Mouse (Mus musculus) cerebellum, adult 2 months (tissue): ENCODE data around the gene Mzf1. TPM values are rescaled to one million over a fixed set of nuclear protein-coding genes. Genes with fewer than 3 reads are reported as not detected.

Experiments used
- DNase-seq, 2 experiments: peaks; one replicate each; pipeline ENCODE4 v3.0.0; 2021
- H3K27ac ChIP-seq: fragments of 200-500 bp; 2 replicates; pipeline ENCODE4 v1.5.1; 2012; ENCODE audit warnings: low read length, control low read depth, inconsistent platforms; ENCODE audit not compliant: insufficient read depth
- H3K27me3 ChIP-seq: fragments of 200-500 bp; 2 replicates; pipeline ENCODE4 v1.6.1; 2012; ENCODE audit warnings: inconsistent platforms, mild to moderate bottlenecking, low read length, moderate library complexity; ENCODE audit not compliant: control insufficient read depth, insufficient read depth
- H3K4me1 ChIP-seq: fragments of 200-500 bp; 2 replicates; pipeline ENCODE4 v1.6.1; 2011; ENCODE audit warnings: low read length; ENCODE audit not compliant: control insufficient read depth, insufficient read depth
- H3K4me3 ChIP-seq: fragments of 200-500 bp; replicated peaks from 2 replicates; pipeline ENCODE3; 2011; ENCODE audit warnings: mild to moderate bottlenecking, low read depth, low read length, control low read depth; ENCODE audit not compliant: insufficient read depth
- CTCF ChIP-seq: fragments of 200-500 bp; IDR thresholded peaks from 2 replicates; pipeline ENCODE4 v1.5.1; 2011; ENCODE audit warnings: low read depth, mild to moderate bottlenecking, control low read depth, low read length, moderate library complexity, borderline replicate concordance; ENCODE audit not compliant: insufficient read depth
- POLR2A ChIP-seq: fragments of 200-500 bp; IDR thresholded peaks from 2 replicates; pipeline ENCODE4 v1.6.1; 2011; ENCODE audit warnings: low read length, control low read depth, borderline replicate concordance; ENCODE audit not compliant: insufficient read depth
- WGBS: fragments of 180-500 bp; shearing (Covaris S2); methylation state at CpG from one replicate; pipeline ENCODE4 v1.1.7; 2018; 5-methylcytosine and 5-hydroxymethylcytosine counted together
- polyA plus RNA-seq: library from polyadenylated mRNA; depleted of rRNA; stranded (reverse); fragments of >200 nt; gene quantifications from 2 replicates; pipeline ENCODE4 v1.2.3, GENCODE M21; 2012

Mzf1 gene
- polyA plus RNA-seq, 1 experiment: 4.6 TPM

DNA sequence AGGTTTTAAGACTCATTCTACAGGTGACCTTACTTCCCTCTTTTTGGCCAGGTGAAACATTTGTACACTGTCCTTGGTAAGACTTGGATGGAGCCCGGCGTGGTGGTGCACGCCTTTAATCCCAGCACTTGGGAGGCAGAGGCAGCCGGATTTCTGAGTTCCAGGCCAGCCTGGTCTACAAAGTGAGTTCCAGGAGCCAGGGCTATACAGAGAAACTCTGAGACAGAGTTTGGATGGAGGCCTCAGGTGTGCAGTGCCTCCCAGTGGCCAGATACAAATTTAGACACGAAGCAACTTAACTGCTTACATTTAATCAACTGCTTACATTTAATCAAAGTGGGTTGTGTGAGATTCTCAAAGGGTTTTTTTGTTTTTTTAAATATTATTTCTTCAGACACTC, 23.5 kb downstream of the Mzf1 start:
- no peaks in the 10 kb centered on the region for H3K27me3 ChIP-seq
- TF ChIP-seq CTCF (peak; percentile 28; the same call in 1 of the 2 replicates), POLR2A (no peak)
- no peak overlapping the region for H3K27ac ChIP-seq
- no peak overlapping the region for H3K4me3 ChIP-seq
- 56% methylated on average over 5 of the region's 5 CpGs for WGBS
- peak in 1 of 2 experiments; percentile 20 for DNase-seq
- H3K4me1 ChIP-seq: peaks cover 3% of the 10 kb centered on the region

DNA sequence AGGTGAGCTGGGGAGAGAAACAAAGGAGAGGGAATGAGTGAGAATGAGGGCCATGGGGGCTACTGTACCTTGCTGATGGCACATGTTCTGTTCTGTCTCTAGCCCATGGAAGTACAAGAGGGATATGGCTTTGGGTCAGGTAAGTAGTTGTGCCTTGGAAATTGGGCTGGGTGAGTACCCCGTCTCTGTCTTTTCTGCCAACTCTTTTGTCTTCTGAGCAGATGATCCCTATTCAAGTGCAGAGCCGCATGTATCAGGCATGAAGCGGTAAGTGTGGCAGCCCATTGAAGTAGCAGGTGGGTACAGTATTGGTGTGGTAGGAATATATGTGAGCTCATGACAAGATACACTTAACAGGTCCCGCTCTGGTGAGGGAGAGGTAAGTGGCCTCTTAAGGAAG, 25.6 kb downstream of the Mzf1 start:
- TF ChIP-seq CTCF (no peak), POLR2A (no peak)
- no peaks in the 10 kb centered on the region for H3K27me3 ChIP-seq
- WGBS: 88% methylated on average over 4 of the region's 4 CpGs
- peaks cover 3% of the 10 kb centered on the region for H3K4me1 ChIP-seq
- DNase-seq: no peak
- no peak overlapping the region for H3K27ac ChIP-seq
- no peak overlapping the region for H3K4me3 ChIP-seq

DNA sequence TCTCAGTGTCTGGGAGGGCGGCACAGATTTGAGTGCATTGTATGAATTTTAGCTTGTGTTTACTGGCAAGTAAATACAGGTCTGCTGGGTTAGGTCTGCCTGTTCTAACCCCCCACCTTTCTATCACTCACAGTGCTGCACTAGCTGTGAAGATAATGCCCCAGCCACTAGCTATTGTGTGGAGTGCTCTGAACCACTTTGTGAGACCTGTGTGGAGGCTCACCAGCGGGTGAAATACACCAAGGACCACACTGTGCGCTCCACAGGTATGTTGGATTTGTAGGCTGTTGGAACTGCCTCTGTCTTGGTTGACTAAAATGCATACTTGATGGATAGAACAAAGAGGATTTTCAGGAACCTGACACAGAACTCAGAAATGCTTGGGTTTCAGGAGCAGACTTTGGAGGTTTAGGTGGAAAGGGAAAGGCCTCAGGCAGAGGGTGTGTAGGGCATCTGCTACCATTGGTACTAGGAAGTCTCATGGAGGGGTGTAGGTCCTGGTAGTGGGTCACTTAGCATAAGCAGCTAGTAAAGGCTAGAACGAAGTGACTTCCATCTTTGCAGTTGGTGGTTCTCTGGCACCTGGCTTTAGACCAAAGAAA, 29.0 kb downstream of the Mzf1 start:
- Histone ChIP-seq H3K4me3 (peak overlapping the region; percentile 95), H3K27ac (peak overlapping the region; percentile 82; the same call in 1 of the 2 replicates), H3K27me3 (no peaks in the 10 kb centered on the region), H3K4me1 (0 out of 2 replicates have a peak, but pooled peaks cover 3% of the 10 kb centered on the region)
- TF ChIP-seq POLR2A (no peak), CTCF (no peak)
- 14% methylated on average over 4 of the region's 4 CpGs for WGBS
- peak in 1 of 2 experiments; percentile 18 for DNase-seq

DNA sequence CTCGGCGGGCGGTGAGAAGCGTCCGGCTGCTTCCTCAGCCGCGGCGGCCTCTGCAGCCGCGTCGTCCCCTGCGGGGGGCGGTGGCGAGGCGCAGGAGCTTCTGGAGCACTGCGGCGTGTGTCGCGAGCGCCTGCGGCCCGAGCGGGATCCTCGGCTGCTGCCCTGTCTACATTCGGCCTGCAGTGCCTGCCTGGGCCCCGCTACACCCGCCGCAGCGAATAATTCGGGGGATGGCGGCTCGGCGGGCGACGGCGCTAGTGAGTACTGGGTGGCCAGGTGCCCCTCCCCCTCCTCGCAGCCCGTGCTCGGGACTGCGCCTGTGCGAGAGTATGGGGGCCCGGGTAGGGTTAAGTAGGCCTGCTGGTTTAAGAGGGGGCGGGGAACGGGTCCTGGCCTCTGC, 29.8 kb downstream of the Mzf1 start:
- TF ChIP-seq POLR2A (no peak), CTCF (no peak)
- Histone ChIP-seq H3K27ac (peak overlapping the region; percentile 82), H3K4me3 (peak overlapping the region; percentile 95), H3K27me3 (no peaks in the 10 kb centered on the region), H3K4me1 (0 out of 2 replicates have a peak, but pooled peaks cover 3% of the 10 kb centered on the region)
- under 1% methylated on average over 44 of the region's 44 CpGs for WGBS
- DNase-seq: peak; percentile 82 to 83

DNA sequence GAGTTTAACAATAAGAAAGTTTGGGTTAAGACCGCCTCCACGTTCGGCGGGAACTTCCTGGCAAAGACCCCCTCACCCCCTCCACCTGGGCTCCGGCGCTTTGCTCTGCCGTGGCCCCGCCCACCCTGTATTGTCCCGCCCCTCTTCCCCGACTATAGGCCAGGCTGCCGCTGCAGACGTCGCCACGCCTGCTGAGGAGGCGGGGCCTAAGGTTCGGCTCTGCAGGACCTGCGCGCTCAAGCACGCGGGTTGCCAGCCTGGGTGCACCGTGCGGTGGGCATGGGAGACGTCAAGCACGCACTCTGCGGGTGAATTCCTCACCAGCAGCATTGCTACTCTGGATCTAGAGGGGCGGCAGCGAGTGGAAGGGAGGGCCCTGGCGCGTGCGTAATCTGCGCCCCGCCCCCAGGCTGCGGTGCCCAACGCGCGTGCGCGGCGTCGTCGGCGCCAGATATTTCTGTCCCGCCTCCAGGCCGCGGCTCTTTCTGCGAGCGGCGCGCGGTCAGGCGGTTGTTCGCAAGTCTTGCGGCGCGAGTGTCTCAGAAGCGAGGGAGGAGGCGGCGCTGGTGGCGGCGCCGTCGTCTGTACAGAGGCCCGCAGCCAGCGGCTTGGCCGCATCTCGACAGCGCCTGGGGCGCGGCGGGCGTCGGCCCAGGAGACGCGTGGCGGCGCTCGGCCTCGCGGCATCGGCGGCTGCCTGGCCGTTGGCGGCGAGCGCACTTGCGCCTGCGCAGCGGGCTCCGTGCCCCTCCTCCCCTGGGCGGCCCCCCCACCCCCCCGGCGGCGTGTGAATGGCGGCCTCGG, 30.4 kb downstream of the Mzf1 start:
- peak; percentile 93 for TF ChIP-seq POLR2A
- no peak for TF ChIP-seq CTCF
- H3K27ac ChIP-seq: peak overlapping the region; percentile 94
- H3K4me1 ChIP-seq: 0 out of 2 replicates have a peak, but pooled peaks cover 3% of the 10 kb centered on the region
- under 1% methylated on average over 94 of the region's 95 CpGs for WGBS
- peak overlapping the region; percentile 95 for H3K4me3 ChIP-seq
- no peaks in the 10 kb centered on the region for H3K27me3 ChIP-seq
- DNase-seq: peak; percentile 92 to 99

DNA sequence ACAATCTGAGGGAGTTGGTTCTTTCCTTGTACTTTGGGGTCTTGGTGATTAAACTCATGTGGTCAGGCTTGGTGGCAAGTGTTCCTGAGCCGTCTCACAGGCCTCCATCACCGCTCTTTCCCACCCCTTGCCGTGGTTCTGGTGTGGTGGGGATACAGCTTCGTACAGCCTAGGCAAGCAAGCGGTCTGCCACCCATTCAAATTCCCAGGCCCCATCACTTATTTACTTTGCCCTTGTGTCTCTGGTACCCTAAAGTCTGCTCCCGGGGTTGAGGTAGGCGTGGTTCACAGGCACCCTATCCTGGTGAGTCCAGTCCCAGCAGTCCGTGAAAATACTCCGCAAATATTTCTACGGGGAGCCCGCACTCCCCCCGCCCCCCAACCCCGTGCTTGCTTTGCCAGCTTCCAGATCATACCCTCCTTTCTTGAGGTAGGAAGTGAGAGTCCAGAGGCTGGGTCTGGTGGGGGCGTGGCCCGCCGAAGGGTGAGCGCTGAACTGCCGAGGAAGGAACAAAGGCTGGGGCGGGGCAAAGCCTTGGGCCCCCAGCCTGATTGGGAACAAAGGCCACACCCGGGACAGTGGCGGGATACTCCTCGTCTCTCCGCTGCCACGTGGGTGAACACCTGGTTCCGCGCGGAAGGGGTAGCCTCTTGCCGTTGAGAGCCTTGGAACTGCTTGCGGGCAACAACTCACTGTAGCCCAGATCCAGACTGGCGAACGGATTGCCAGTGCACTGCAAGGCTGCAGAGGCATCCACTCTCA, 31.6 kb downstream of the Mzf1 start:
- peak overlapping the region; percentile 95 for H3K4me3 ChIP-seq
- 0 out of 2 replicates have a peak, but pooled peaks cover 3% of the 10 kb centered on the region for H3K4me1 ChIP-seq
- H3K27ac ChIP-seq: no peak overlapping the region
- TF ChIP-seq CTCF: no peak
- H3K27me3 ChIP-seq: no peaks in the 10 kb centered on the region
- 3% methylated on average over 31 of the region's 31 CpGs for WGBS
- peak; percentile 49 to 52 for DNase-seq

DNA sequence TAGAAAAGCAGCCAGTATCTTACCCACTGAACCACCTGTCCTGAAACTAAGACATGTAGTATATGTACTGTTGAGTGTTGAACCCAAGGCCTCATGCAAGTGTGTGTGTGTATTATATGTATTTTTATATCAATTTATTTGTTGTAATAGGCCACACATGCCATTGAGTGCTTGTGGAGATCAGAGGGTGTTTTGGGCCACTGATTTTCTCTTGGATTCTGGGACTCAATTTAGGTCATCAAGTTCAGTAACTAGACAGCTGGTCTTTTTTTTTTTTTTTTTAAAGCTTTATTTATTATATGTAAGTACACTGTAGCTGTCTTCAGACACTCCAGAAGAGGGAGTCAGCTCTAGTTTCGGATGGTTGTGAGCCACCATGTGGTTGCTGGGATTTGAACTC, 39.3 kb downstream of the Mzf1 start:
- Histone ChIP-seq H3K4me1 (no peaks in the 10 kb centered on the region; the same call in 1 of the 2 replicates), H3K4me3 (no peak overlapping the region), H3K27ac (no peak overlapping the region), H3K27me3 (no peaks in the 10 kb centered on the region)
- 73% methylated on average over 1 of the region's 1 CpGs for WGBS
- TF ChIP-seq CTCF (no peak), POLR2A (no peak)
- DNase-seq: no peak
